Mouse (Mus musculus): Measurements from ENCODE around the gene Gpr25. TPM values are rescaled to one million over a fixed set of nuclear protein-coding genes. Genes with fewer than 3 reads are reported as not detected.
A peak's percentile ranks its signal among the peaks of the same experiment; 100 is the strongest.

Gene Gpr25
- polyA plus RNA-seq, 1 experiment from 2014 or later = not detected

GRCm38 (mm10) chr1:136259893-136260634 lies 609 bp downstream of the Gpr25 start:
- H3K9ac ChIP-seq (ENCODE audit: low read depth, low read length) = peak overlapping the region; percentile 50
- H3K27me3 ChIP-seq (ENCODE audit: control insufficient read depth, insufficient read depth, low read length) = peaks cover 65% of the 10 kb centered on the region
- H3K4me2 ChIP-seq = peak overlapping the region; percentile 95
- H3K27ac ChIP-seq (ENCODE audit: low read depth, low read length) = no peak overlapping the region
- peak; percentile 44; the same call in 1 of the 2 replicates for ATAC-seq (replicated peaks; ENCODE audit: insufficient number of reproducible peaks, low FRiP score, low TSS enrichment)
- no peaks in the 10 kb centered on the region for H3K9me3 ChIP-seq (replicated peaks; ENCODE audit: control insufficient read depth, low read length)
- H3K36me3 ChIP-seq (ENCODE audit: control insufficient read depth, insufficient read depth, low read length) = no peaks in the 10 kb centered on the region
- peaks cover 11% of the 10 kb centered on the region for H3K4me1 ChIP-seq (ENCODE audit: control insufficient read depth, insufficient read depth, low read length)
- WGBS (ENCODE audit: insufficient replicate concordance) = under 1% methylated on average over 79 of the region's 95 CpGs
- H3K4me3 ChIP-seq (ENCODE audit: low read depth, low read length) = peak overlapping the region; percentile 58

- Histone ChIP-seq H3K9me3 (replicated peaks; ENCODE audit: control insufficient read depth, low read length) (no peaks in the 10 kb centered on the region), H3K36me3 (ENCODE audit: control insufficient read depth, insufficient read depth, low read length) (no peaks in the 10 kb centered on the region), H3K4me3 (ENCODE audit: low read depth, low read length) (peak overlapping the region; percentile 58), H3K4me1 (ENCODE audit: control insufficient read depth, insufficient read depth, low read length) (peaks cover 11% of the 10 kb centered on the region), H3K4me2 (peak overlapping the region; percentile 95), H3K9ac (ENCODE audit: low read depth, low read length) (no peak overlapping the region), H3K27me3 (ENCODE audit: control insufficient read depth, insufficient read depth, low read length) (peaks cover 65% of the 10 kb centered on the region), H3K27ac (ENCODE audit: low read depth, low read length) (no peak overlapping the region)
- ATAC-seq (replicated peaks; ENCODE audit: insufficient number of reproducible peaks, low FRiP score, low TSS enrichment) = no peak
- WGBS (ENCODE audit: insufficient replicate concordance) = 2% methylated on average over 16 of the region's 16 CpGs
Observed at GRCm38 (mm10) chr1:136259543-136259892, 1.2 kb downstream of the Gpr25 start.

GRCm38 (mm10) chr1:136258495-136258894 lies 2.2 kb downstream of the Gpr25 start:
- H3K27ac ChIP-seq (ENCODE audit: low read depth, low read length) = no peak overlapping the region
- WGBS (ENCODE audit: insufficient replicate concordance) = 76% methylated on average over 9 of the region's 9 CpGs
- H3K4me1 ChIP-seq (ENCODE audit: control insufficient read depth, insufficient read depth, low read length) = peaks cover 11% of the 10 kb centered on the region
- no peak overlapping the region for H3K4me3 ChIP-seq (ENCODE audit: low read depth, low read length)
- H3K9me3 ChIP-seq (replicated peaks; ENCODE audit: control insufficient read depth, low read length) = no peaks in the 10 kb centered on the region
- no peak for ATAC-seq (replicated peaks; ENCODE audit: insufficient number of reproducible peaks, low FRiP score, low TSS enrichment)
- no peak overlapping the region for H3K4me2 ChIP-seq
- H3K36me3 ChIP-seq (ENCODE audit: control insufficient read depth, insufficient read depth, low read length) = no peaks in the 10 kb centered on the region
- H3K9ac ChIP-seq (ENCODE audit: low read depth, low read length) = no peak overlapping the region
- H3K27me3 ChIP-seq (ENCODE audit: control insufficient read depth, insufficient read depth, low read length) = peaks cover 61% of the 10 kb centered on the region

GRCm38 (mm10) chr1:136255657-136256056 lies 5.0 kb downstream of the Gpr25 start:
- no peak overlapping the region for H3K9ac ChIP-seq (ENCODE audit: low read depth, low read length)
- H3K27ac ChIP-seq (ENCODE audit: low read depth, low read length) = no peak overlapping the region
- H3K27me3 ChIP-seq (ENCODE audit: control insufficient read depth, insufficient read depth, low read length) = peaks cover 37% of the 10 kb centered on the region
- 36% methylated on average over 8 of the region's 8 CpGs for WGBS (ENCODE audit: insufficient replicate concordance)
- H3K4me3 ChIP-seq (ENCODE audit: low read depth, low read length) = no peak overlapping the region
- H3K4me1 ChIP-seq (ENCODE audit: control insufficient read depth, insufficient read depth, low read length) = peaks cover 9% of the 10 kb centered on the region
- no peak for ATAC-seq (replicated peaks; ENCODE audit: insufficient number of reproducible peaks, low FRiP score, low TSS enrichment)
- no peaks in the 10 kb centered on the region for H3K36me3 ChIP-seq (ENCODE audit: control insufficient read depth, insufficient read depth, low read length)
- H3K9me3 ChIP-seq (replicated peaks; ENCODE audit: control insufficient read depth, low read length) = no peaks in the 10 kb centered on the region
- peak overlapping the region; percentile 20; the same call in 1 of the 2 replicates for H3K4me2 ChIP-seq

GRCm38 (mm10) chr1:136255174-136255573 lies 5.5 kb downstream of the Gpr25 start:
- Histone ChIP-seq H3K36me3 (ENCODE audit: control insufficient read depth, insufficient read depth, low read length) (no peaks in the 10 kb centered on the region), H3K27ac (ENCODE audit: low read depth, low read length) (no peak overlapping the region), H3K9me3 (replicated peaks; ENCODE audit: control insufficient read depth, low read length) (no peaks in the 10 kb centered on the region), H3K4me1 (ENCODE audit: control insufficient read depth, insufficient read depth, low read length) (peaks cover 6% of the 10 kb centered on the region; the same call in 1 of the 2 replicates), H3K4me3 (ENCODE audit: low read depth, low read length) (no peak overlapping the region), H3K4me2 (no peak overlapping the region), H3K9ac (ENCODE audit: low read depth, low read length) (no peak overlapping the region), H3K27me3 (ENCODE audit: control insufficient read depth, insufficient read depth, low read length) (peaks cover 32% of the 10 kb centered on the region)
- ATAC-seq (replicated peaks; ENCODE audit: insufficient number of reproducible peaks, low FRiP score, low TSS enrichment) = no peak
- WGBS (ENCODE audit: insufficient replicate concordance) = 27% methylated on average over 6 of the region's 6 CpGs

DNA sequence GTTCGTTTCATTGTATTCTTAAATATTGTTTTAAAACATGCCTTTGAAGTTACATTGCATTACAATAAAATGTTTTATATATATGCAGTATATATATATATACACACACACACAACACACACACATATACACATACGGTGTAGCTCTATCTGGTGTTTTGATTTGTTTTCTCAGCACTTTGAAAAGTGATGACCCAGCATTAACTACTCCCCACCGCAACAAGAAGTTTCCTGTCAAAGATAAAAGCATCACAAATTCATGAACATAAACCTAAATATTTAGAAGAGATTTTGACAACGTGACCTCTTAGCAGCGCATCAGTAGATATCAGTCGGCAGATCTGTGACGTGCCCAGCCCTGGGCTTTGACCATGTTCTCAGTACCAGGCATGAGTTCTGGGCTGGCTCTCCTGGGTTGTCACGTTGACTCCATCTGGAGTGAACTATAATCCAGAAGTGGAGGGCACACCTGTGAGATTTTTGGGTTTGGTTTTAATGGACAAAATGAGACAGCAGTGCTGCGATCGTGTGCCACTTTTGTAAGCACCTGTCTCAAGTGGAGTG lies 6.1 kb downstream of the Gpr25 start:
- Histone ChIP-seq H3K4me1 (ENCODE audit: control insufficient read depth, insufficient read depth, low read length) (no peaks in the 10 kb centered on the region), H3K27ac (ENCODE audit: low read depth, low read length) (no peak overlapping the region), H3K4me2 (no peak overlapping the region), H3K4me3 (ENCODE audit: low read depth, low read length) (no peak overlapping the region), H3K36me3 (ENCODE audit: control insufficient read depth, insufficient read depth, low read length) (no peaks in the 10 kb centered on the region), H3K9me3 (replicated peaks; ENCODE audit: control insufficient read depth, low read length) (no peaks in the 10 kb centered on the region), H3K27me3 (ENCODE audit: control insufficient read depth, insufficient read depth, low read length) (peaks cover 26% of the 10 kb centered on the region), H3K9ac (ENCODE audit: low read depth, low read length) (no peak overlapping the region)
- ATAC-seq (replicated peaks; ENCODE audit: insufficient number of reproducible peaks, low FRiP score, low TSS enrichment) = no peak
- WGBS (ENCODE audit: insufficient replicate concordance) = 80% methylated on average over 10 of the region's 10 CpGs

- WGBS (ENCODE audit: insufficient replicate concordance) = 28% methylated on average over 2 of the region's 2 CpGs
- Histone ChIP-seq H3K27me3 (ENCODE audit: control insufficient read depth, insufficient read depth, low read length) (peaks cover 15% of the 10 kb centered on the region), H3K9ac (ENCODE audit: low read depth, low read length) (no peak overlapping the region), H3K4me2 (no peak overlapping the region), H3K4me3 (ENCODE audit: low read depth, low read length) (no peak overlapping the region), H3K9me3 (replicated peaks; ENCODE audit: control insufficient read depth, low read length) (no peaks in the 10 kb centered on the region), H3K27ac (ENCODE audit: low read depth, low read length) (no peak overlapping the region), H3K4me1 (ENCODE audit: control insufficient read depth, insufficient read depth, low read length) (no peaks in the 10 kb centered on the region), H3K36me3 (ENCODE audit: control insufficient read depth, insufficient read depth, low read length) (no peaks in the 10 kb centered on the region)
- no peak for ATAC-seq (replicated peaks; ENCODE audit: insufficient number of reproducible peaks, low FRiP score, low TSS enrichment)
Observed at GRCm38 (mm10) chr1:136253472-136253871, 7.2 kb downstream of the Gpr25 start.

- Histone ChIP-seq H3K9me3 (replicated peaks; ENCODE audit: control insufficient read depth, low read length) (no peaks in the 10 kb centered on the region), H3K4me1 (ENCODE audit: control insufficient read depth, insufficient read depth, low read length) (no peaks in the 10 kb centered on the region), H3K9ac (ENCODE audit: low read depth, low read length) (no peak overlapping the region), H3K36me3 (ENCODE audit: control insufficient read depth, insufficient read depth, low read length) (no peaks in the 10 kb centered on the region), H3K4me3 (ENCODE audit: low read depth, low read length) (no peak overlapping the region), H3K27ac (ENCODE audit: low read depth, low read length) (no peak overlapping the region), H3K4me2 (no peak overlapping the region), H3K27me3 (ENCODE audit: control insufficient read depth, insufficient read depth, low read length) (no peaks in the 10 kb centered on the region)
- ATAC-seq (replicated peaks; ENCODE audit: insufficient number of reproducible peaks, low FRiP score, low TSS enrichment) = no peak
- 62% methylated on average over 5 of the region's 5 CpGs for WGBS (ENCODE audit: insufficient replicate concordance)
Observed at GRCm38 (mm10) chr1:136249662-136250061, 11.0 kb downstream of the Gpr25 start.

GRCm38 (mm10) chr1:136247393-136247792 lies 13.3 kb downstream of the Gpr25 start:
- WGBS (ENCODE audit: insufficient replicate concordance) = 78% methylated on average over 5 of the region's 5 CpGs
- H3K27ac ChIP-seq (ENCODE audit: low read depth, low read length) = no peak overlapping the region
- H3K4me1 ChIP-seq (ENCODE audit: control insufficient read depth, insufficient read depth, low read length) = no peaks in the 10 kb centered on the region
- H3K9ac ChIP-seq (ENCODE audit: low read depth, low read length) = no peak overlapping the region
- H3K36me3 ChIP-seq (ENCODE audit: control insufficient read depth, insufficient read depth, low read length) = no peaks in the 10 kb centered on the region
- no peak overlapping the region for H3K4me2 ChIP-seq
- H3K27me3 ChIP-seq (ENCODE audit: control insufficient read depth, insufficient read depth, low read length) = no peaks in the 10 kb centered on the region
- no peak overlapping the region for H3K4me3 ChIP-seq (ENCODE audit: low read depth, low read length)
- no peaks in the 10 kb centered on the region for H3K9me3 ChIP-seq (replicated peaks; ENCODE audit: control insufficient read depth, low read length)
- ATAC-seq (replicated peaks; ENCODE audit: insufficient number of reproducible peaks, low FRiP score, low TSS enrichment) = no peak

Data from heart, embryonic 11.5 days (tissue).